Mouse (Mus musculus) ES-CJ7 (cell line): ENCODE data around the gene Adk.

Source experiments
- DNase-seq: peaks from one replicate; pipeline ENCODE4 v3.0.0; 2011; ENCODE audit warnings: low read depth, low spot score

Adk gene

DNA sequence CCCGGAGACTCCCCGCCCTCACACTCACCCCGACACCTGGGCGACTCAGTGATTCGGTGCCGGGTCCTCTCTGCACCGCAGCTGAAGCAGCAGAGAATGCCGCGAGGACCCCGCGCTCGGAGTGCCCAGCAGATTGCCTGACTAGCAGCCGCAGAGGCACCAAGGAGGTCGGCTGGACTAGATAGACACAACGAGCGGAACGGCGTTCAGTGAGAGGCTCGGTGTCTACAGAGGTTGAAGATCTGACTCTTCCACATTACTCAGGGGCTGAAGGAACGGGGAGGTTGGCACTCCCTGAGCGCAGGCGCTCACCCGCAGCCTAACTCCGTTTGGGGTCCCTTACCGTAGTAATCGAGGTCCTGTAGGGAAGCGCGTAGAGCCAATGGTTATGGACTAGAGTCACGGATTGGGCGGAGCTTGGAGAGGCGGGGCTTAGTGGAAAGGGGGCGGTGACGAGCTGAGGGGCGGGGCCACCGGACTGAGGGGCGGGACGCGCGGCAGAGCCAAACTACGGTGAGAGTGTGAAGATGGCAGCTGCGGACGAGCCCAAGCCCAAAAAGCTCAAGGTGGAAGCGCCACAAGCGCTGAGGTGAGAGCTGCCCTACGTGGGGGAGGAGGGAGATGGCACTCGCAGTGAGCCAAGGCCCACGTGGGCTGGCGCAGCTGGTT lies at the start of gene Adk, which contains the start of gene Ap3m1:
Gene Adk (plus strand): TSS at position 463 of the 669 bp plus-strand sequence.
Gene Ap3m1 (minus strand): TSS at position 397 of the 669 bp plus-strand sequence.
- DNase-seq: peak; percentile 96

DNA sequence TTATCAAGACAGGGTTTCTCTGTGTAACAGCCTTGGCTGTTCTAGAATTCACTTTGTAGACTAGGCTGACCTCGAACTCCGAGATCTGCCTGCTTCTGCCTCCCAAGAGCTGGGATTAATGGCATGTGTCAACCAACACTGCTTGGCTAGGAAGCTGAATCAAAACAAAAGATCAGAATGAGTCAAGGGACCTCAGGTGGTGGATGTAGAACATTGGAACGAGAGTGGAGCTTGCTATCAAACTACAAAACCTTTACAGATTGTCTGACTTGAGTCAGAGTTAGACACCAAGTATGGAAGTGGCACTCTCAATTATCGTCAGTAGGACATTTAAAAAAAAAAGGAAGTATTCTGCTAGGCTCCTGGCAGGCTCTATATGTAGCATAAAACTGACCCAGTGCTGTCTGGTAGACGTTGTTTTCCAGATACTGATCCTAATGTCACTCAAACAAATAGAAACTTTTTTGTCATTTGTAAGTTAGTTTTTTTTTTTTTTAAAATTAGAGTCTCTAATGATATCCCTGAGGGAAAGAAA lies 38.5 kb upstream of the Adk start:
- no peak for DNase-seq

DNA sequence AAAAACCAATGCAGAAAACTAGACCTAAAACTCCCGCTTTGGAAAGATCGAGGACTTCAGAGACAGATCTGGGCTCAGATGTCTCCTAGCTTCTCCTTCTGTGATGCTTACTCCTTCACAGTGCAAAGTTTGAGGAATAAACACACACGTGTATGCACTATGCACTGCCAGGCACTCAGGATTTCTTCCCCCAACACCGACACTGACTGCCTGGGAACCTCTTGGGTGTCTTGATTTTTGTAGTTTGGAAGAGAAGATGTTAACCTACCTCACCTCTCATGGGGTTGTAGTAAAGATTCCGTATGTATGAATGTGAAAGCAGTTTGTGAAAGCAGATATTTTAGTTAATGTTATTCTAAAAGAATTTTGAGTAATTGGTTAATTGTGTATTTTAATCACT lies 34.5 kb upstream of the Adk start:
- no peak for DNase-seq

DNA sequence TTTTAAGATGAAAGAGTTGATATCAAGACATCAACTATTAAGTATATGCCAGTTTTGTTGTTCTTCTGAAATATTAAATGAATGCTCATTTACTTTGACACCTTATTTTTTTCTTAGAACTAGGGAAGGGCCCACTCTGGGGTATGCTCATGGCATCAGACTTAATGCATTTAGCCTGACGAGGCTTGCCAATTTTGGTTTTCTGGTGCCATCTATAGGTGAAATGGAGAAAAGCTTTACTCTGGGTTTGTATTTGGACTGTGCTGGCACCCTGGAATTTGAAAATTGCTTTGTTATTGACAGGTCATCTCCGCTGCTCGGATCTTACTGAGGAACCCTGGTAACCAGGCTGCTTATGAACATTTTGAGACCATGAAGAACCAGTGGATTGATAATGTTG lies 33.4 kb upstream of the Adk start:
- peak; percentile 21 for DNase-seq

DNA sequence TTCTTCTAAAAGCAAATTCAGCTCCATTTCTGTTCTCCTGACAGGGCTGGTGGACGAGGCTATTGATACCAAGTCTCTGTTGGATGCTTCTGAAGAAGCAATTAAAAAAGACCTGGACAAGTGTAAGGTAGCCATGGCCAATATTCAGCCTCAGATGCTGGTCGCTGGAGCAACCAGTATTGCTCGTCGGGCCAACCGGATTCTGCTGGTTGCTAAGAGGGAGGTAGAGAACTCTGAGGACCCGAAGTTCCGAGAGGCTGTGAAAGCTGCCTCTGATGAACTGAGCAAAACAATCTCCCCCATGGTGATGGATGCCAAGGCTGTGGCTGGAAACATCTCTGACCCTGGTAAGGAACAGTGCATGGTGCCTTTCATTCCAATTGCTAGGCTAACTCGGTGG lies 31.9 kb upstream of the Adk start:
- DNase-seq: no peak

DNA sequence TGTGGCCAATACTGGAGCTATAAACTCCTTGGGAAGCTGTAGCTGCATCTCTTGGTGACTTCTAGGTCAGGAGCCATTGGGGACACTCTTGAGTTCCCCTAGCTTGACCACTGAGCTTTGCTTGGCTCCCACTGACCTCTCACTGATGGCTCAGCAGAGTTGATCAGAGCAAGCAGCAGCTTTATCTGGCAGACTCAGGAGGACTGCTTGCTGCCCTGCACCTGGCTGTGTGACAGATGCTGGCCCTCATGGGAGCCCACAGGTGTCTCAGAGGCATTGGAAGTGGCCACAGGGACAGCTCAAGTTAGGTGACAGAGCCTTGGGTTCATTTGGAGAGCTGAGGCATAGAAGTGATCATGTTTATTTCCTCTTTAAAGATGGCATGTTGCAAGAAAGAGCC lies 24.8 kb upstream of the Adk start:
- DNase-seq: no peak

DNA sequence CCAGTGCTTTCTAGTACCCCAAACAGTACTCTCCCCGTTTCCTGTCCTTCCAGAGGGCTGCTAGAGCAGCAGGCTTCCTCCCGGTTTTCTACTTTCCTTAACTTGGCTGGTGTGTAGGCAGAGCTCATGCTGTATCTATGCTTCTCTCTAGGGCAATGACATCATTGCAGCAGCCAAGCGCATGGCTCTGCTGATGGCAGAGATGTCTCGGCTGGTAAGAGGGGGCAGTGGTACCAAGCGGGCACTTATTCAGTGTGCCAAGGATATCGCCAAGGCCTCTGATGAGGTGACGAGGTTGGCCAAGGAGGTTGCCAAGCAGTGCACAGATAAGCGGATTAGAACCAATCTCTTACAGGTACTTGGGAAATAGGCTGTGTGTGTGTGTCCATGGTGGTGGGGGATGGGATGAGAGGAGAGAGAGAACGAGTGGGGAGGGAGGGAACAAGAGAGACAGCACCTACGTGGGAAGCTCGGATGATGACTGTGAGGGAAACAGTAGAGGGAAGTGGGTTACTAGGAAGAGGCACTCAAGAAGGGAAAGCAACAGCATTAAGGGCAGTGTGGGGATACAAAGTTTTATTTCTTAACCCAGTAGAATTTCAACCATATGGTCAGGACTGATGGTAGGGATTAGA lies 23.2 kb upstream of the Adk start:
- DNase-seq: no peak

DNA sequence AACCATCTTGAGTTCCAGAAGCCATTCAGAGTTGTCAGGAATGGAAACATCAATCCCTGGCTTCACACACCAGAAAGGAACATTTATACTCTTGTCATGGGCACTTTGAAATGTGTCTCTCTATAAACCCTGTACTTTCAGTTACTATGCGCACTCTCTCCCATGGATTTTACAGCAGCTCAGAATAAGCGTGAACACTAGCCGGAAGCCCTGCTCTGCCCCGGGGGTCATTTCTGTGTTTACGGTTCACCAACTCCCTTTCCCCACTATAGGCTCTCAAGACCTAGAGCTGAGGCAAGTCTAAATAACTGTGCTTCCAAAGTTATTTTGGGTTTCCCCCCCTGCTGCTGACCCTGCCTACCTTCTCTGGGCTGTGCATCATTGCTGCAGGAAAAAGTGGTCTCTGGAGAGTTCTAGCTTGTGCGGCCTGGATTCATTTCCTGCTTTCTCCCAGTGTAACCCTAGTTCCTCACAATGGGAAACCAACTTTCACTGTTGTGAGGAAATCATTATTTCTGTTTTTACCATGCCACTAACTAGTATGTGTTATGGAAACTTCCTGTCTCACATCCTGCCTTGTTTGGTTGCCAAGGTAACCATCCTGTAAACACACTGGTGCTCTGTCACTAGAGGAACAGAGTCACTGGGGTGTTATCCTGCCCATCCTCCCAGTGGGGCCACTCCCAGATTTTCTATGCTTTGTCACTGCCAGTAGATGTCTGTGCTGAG lies 20.4 kb upstream of the Adk start:
- DNase-seq: peak; percentile 14

DNA sequence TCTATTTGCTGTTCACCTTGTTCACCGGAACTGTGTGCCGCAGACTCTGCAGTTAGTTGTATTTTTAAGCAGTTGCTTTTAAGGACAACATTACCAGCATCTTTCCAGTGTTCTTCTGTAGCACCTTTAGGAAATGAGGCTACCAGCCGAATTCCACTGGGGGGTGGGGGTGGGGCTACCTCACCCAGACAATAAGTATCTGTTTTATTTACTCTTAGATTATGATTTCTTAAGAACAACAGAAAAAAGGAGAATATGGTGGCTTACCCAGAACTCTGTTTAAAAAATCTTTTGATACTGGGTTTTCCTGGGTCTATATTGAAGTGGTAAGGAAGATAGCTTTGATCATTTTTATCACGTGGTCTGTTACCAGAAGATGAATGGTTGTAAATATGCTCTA lies 18.1 kb upstream of the Adk start:
- DNase-seq: no peak

DNA sequence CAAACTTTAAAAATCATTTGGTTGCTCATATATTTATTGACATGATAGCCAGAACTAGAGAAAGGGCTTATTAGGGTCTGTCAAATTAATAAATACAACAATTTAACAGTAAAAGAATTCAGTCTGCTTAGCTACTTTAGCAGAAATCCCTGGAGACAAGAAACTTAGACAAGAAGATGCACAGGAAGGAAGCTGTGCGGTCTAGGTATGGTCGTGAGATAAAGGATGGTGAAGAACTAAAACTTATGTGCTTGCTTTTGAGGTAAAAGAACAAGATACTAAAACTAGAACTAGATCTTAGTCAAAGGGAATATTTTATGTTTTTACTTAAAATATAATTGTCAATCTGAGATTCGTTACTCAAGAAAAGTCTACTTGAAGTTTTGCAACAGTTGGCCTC lies 17.6 kb upstream of the Adk start:
- no peak for DNase-seq

DNA sequence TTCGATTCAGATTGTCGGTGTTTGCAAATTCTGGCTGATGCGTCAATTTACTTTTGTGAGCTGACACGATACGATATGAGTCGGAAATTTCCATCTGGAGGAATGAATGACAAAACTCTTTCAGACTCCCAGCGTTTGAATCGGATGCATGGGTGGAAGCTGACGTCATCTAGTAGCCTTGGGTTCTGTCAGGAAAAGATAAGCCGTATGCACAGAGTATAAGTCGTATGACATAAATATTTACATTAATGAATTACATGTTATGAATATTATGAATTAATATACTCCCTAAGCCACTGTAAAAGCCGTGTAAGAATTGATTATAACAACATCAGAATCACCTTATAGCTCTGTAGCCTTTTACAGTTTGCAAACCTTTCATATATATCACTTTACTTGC lies 13.3 kb upstream of the Adk start:
- no peak for DNase-seq

DNA sequence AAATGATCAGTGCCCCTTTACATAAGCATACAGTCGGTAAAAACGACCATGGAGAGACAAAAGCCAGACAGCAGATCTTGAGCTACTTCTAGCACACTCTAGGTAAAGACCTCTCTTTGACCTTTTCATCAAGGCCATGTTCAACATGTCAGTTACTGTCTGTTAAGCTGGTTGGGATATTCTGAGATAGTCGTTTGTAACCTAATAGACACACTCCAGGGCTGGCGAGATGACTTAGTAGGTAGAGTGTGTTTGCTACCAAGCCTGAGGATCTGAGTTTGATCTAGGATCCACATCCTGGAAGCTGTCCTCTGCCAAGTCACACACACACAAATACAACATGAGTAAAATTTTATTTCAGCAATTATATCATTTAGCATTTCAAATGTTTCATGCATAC lies 12.8 kb upstream of the Adk start:
- no peak for DNase-seq

DNA sequence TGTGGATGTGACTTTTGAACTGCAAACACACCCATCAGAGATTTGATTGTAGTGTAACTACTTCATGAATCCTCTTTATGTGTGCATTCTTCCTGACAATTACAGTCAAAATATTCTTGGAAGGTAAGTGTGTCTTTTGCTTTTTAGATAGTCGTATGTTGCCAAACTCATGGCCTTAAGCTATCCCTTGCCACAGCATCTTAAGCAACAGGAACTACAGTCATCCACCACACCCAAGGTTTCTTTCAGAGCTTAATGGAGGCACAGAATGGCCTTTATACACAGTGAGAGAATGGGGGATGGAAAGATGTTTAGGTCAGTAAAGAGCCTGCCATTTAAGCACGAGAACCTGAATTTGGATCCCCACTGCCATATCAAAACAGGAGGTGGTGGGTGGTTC lies 4.5 kb upstream of the Adk start:
- DNase-seq: peak; percentile 46

DNA sequence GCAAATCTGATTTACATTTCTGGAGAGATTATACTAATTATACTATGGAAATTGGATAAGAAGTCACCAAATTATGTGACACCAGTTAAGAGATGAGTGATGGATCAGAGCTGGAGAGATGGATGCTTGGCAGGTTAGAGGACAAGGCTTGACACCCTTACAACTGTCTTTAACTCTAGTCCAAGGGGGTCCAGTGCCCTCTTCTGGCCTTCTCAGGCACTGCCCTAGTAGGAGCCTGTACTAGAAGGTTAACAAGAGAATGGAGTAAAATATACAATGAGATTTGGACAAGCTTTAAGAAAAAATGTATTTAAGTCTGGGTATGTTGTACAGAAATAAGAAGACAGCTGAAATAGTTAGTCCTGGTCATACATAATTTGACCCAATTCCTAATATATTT lies 3.5 kb upstream of the Adk start:
- peak; percentile 69 for DNase-seq

DNA sequence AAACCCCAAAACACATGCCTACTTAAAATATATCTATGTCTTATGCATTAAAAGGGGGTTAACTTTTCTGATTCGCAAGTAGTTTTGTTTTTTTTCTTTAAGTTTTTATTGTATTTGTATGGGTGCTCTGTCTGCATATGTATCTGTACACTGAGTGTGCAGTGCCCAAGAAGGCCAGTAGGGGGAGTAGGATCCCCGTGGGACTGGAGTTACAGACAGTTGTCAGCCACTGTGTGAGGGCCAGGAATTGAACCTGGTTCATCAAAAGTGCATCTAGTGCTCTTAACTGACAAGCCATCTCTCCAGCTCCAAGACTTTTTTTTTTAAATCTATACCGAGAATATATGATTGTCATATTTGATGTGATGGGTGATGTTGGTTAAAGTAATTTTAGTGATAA lies 1.6 kb upstream of the Adk start:
- peak; percentile 85 for DNase-seq

DNA sequence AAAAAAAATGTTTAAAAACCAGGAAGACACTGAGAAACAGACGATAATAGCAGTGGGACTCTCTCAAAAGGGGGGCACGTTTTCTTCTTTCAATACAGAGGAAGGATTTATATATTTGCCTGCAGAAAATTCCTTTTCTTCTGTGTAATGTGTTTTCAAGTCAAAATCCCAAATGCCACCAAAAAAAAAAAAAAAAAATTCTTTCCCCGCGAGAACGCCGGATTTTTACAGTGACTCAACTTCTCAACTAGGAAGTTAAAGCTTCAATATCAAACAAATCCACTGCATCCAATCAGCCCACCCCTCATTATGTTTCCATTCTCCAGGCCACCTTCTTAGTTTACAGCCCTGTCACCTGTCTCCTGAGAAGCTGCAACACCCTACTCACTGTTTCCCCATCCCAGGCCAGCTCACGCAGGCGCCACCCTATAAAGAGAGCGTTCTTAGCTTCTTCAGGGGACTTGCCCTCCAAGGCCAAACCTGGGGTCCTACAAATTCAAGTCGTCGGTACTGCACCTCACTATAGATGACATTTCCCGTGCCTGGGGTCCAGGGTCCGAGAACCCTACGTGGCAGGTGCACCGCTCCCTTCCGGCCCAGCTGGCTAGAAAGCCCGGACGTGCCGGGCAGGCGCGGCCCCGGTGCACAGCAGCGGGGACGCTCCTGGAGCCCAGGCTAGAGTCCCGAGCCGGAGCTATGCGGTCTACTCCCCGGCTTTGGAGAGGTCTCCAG lies 828 bp upstream of the Adk start:
- DNase-seq: peak; percentile 34

DNA sequence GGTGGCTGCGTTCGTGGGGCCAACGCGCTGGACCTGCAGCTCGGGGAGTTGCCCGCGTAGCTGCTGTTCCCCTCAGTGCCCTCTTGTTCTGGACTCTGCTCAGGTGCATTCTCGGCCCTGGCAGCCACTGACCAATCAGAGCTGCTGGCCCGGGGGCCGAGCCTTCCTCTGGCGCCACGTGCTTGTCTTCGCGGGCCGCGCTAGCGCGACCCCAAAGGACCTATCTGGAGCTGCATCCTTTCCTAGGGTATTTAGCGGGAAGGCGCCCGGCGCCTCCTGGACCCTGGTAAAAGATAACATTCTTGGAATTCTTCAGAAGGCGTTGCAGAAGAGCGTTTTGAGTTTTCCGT lies 382 bp downstream of the Adk start:
- DNase-seq: peak; percentile 90

DNA sequence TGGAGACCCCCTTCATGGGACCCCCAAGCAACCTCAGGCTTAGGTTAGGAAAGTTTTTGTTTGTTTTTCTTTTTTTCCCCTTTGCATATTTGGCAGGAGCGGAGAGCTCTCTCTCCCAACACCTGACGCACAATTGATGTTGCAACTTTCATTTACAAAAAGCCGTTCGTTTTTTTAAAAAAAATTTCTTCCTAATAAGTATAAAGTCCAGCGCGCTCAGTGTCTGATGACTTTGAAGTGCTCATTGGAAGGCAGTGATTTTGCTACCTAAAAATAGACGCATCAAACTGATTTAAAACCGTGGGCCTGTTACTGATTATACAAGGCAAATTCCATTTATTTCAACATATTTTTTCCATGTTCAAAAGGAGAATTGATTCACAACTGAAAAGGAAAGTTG lies 777 bp downstream of the Adk start:
- no peak for DNase-seq

DNA sequence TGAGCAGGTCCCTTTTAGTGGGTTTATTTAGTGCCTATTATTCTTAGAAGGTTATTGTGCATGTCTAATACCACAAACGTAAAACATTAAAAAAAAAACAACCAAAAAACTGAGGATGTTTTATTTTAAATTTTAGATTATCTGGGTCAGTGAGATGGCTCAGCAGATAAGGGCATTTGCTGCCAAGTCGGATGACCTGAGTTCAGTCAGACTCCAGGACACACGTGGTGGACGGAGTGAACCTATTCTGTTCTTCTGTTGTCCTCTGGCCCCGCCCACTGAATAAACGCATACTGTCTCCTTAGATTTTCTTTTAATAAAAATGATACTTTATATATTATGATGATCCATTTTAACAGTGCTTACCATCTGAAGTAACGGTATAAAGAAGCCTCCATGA lies 1.2 kb downstream of the Adk start:
- peak; percentile 31 for DNase-seq

DNA sequence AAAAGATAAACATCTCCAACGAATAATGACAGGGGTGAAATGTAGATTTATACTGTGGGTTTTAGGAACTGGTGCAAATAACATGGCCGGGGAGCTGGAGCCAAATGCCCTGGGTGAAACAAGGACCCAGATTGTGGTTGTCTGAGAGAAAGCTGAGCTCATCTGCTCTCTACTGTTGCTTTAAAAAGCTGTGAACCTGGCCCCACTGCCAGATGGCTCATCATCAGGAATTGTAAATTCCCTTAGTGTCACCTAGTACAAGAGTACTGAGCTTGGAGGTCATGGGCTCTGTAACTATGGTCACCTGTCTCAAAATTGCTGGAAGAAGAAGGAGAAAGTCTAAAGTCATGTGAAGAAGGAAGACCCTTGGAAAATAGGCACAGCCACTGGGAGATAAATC lies 6.6 kb downstream of the Adk start:
- DNase-seq: no peak

DNA sequence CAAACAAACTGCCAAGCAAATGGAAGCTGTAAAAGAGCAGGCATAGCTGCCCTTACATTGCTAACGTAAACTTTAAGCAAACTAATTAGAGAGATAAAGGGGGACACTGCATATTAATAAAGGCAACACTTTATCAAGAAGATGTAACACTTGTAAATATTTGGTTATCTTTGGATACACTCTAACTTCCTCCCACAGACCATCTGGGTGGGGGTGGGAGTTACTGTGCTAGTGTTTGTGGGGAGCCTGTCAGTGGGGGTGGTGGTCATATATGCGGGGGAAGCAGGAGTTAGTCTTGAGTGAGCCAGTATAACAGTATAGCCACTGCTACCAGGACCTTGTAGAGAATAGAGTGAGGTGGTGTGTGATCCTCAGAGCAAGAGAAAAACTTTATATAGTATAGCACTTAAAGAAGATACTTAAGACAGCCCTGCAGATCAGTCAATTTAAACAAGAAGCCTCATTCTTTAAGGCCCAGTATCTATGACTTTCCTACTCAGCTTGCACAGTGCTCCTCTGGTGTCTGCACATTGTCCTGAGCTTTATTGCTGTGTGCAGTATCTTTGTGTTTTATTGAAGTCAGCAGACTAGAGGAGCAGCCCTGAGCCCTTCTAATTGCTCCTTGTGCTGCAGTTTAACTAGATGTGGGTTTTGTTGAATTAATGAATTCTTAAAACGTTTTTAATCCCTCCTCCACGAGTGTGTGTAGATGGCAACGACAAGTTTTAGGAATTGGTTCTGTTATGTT lies 10.6 kb downstream of the Adk start:
- no peak for DNase-seq
